14 mouse cellular contexts compared by ENCODE assay signal in the genomic region with DNA sequence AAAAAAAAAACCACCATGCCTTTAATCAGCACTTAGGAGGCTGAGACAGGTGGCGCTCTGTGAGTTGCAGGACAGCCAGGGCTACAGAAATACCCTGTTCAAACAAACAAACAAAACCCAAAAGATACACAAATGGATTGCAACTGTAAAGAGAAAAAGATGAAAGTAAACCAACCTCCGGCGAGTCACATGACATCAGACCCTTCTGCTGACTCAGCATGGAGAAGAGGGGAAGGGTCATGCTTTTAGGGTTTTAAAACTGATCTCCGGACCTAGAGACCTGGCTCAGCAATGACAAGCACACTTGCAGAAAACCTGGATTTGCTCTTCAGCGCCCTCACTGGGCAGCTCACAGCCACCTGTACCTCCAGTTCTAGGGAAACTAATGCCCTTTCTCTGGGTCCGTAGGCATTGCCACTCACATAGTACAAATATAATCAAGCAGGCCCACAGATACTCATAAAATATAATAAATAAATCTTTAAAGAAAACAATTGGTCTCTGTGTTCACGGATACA. TPM values are rescaled to one million over a fixed set of nuclear protein-coding genes. Genes with fewer than 3 reads are reported as not detected.
A peak's percentile ranks its signal among the peaks of the same experiment; 100 is the strongest.
DNase-seq lines count a peak whose midpoint lies in the region; ATAC-seq and TF ChIP-seq lines count a peak whose summit lies in the region.
"Had no signal": no experiment of that assay in that cellular context is flagged by ENCODE, and none has a peak within 500 bp of the region (broad histone marks: within the 10 kb centered on the region; RNA-seq: fewer than 3 reads in every experiment).

No protein-coding gene starts in this region.

- no peak overlapping the region for H3K9ac ChIP-seq in liver, adult 2 months (ENCODE audit: low read depth, low read length)
- no peak overlapping the region for H3K9ac ChIP-seq in liver, embryonic 11.5 days (ENCODE audit: low read depth, low read length)
- H3K9ac ChIP-seq: embryonic facial prominence, embryonic 12.5 days; heart, embryonic 12.5 days; hindbrain, embryonic 15.5 days; midbrain, embryonic 12.5 days had no signal

- H3K9me3 ChIP-seq in liver, embryonic 11.5 days (ENCODE audit: control insufficient read depth, low read length): no peaks in the 10 kb centered on the region
- H3K9me3 ChIP-seq: embryonic facial prominence, embryonic 12.5 days; heart, embryonic 12.5 days; hindbrain, embryonic 15.5 days; midbrain, embryonic 12.5 days had no signal

- no peak overlapping the region for H3K4me3 ChIP-seq in liver, adult 2 months (ENCODE audit: insufficient read depth, low read depth, low read length)
- no peak overlapping the region for H3K4me3 ChIP-seq in liver, embryonic 11.5 days (ENCODE audit: low read depth, low read length)
- H3K4me3 ChIP-seq: embryonic facial prominence, embryonic 12.5 days; heart, embryonic 12.5 days; hindbrain, embryonic 15.5 days; midbrain, embryonic 12.5 days had no signal

- H3K79me2 ChIP-seq in liver, adult 2 months (ENCODE audit: control insufficient read depth, insufficient read depth, low read length): no peaks in the 10 kb centered on the region

- H3K27me3 ChIP-seq in liver, adult 2 months (ENCODE audit: control insufficient read depth, insufficient read depth, low read length): no peaks in the 10 kb centered on the region
- H3K27me3 ChIP-seq in liver, embryonic 11.5 days (replicated peaks; ENCODE audit: control insufficient read depth, insufficient read depth, low read length): no peaks in the 10 kb centered on the region
- H3K27me3 ChIP-seq in splenic B cell, adult 2 months (ENCODE audit: control insufficient read depth, insufficient read depth, low read length, poor library complexity, severe bottlenecking): no peaks in the 10 kb centered on the region
- H3K27me3 ChIP-seq: embryonic facial prominence, embryonic 12.5 days; heart, embryonic 12.5 days; hindbrain, embryonic 15.5 days; midbrain, embryonic 12.5 days had no signal

- DNase-seq in adrenal gland, postnatal 10 days: peak; percentile 26
- DNase-seq in adrenal gland, postnatal 4 days (ENCODE audit: low spot score in 2 of 2): no peak
- peak; percentile 19 for DNase-seq in liver, adult 2 months (ENCODE audit: extremely low read depth, low read depth, low spot score)
- no peak for DNase-seq in liver, embryonic 11.5 days (ENCODE audit: low spot score)
- peak; percentile 16 for DNase-seq in adrenal gland, postnatal 25 days
- peak; percentile 8 for DNase-seq in splenic B cell, adult 2 months (ENCODE audit: low read depth, low spot score)
- no peak for DNase-seq in right cerebral cortex, postnatal 10 days (ENCODE audit: low spot score in 2 of 2)
- DNase-seq in kidney, adult 8-10 months: no peak

- WGBS in liver, adult 2 months: 43% methylated on average over 7 of the region's 7 CpGs
- 46% methylated on average over 7 of the region's 7 CpGs for WGBS in liver, embryonic 11.5 days

- H3K36me3 ChIP-seq in liver, adult 2 months (ENCODE audit: control insufficient read depth, insufficient read depth, low read length): no peaks in the 10 kb centered on the region
- H3K36me3 ChIP-seq in liver, embryonic 11.5 days (ENCODE audit: control insufficient read depth, insufficient read depth, low read length): no peaks in the 10 kb centered on the region
- H3K36me3 ChIP-seq in splenic B cell, adult 2 months (ENCODE audit: control insufficient read depth, insufficient read depth, low read length, poor library complexity, severe bottlenecking): no peaks in the 10 kb centered on the region
- H3K36me3 ChIP-seq: embryonic facial prominence, embryonic 12.5 days; heart, embryonic 12.5 days; hindbrain, embryonic 15.5 days; midbrain, embryonic 12.5 days had no signal

- TF ChIP-seq CTCF in liver, adult 2 months (IDR thresholded peaks at IDR 0.05; ENCODE audit: low read depth, low read length): peak; percentile 42

- no peak overlapping the region for H3K27ac ChIP-seq in liver, adult 2 months (replicated peaks; ENCODE audit: insufficient read depth, low read depth, low read length)
- no peak overlapping the region for H3K27ac ChIP-seq in liver, embryonic 11.5 days (ENCODE audit: low read depth, low read length)
- H3K27ac ChIP-seq: embryonic facial prominence, embryonic 12.5 days; hindbrain, embryonic 15.5 days; midbrain, embryonic 12.5 days had no signal

- ATAC-seq in liver, embryonic 11.5 days (replicated peaks; ENCODE audit: low FRiP score): no peak
- ATAC-seq: forebrain, embryonic 14.5 days had no signal

- H3K4me1 ChIP-seq in liver, adult 2 months (ENCODE audit: control insufficient read depth, insufficient read depth, low read length): no peaks in the 10 kb centered on the region
- no peaks in the 10 kb centered on the region for H3K4me1 ChIP-seq in liver, embryonic 11.5 days (replicated peaks; ENCODE audit: control insufficient read depth, insufficient read depth, low read length)
- H3K4me1 ChIP-seq: embryonic facial prominence, embryonic 12.5 days; heart, embryonic 12.5 days; hindbrain, embryonic 15.5 days; midbrain, embryonic 12.5 days had no signal

- H3K4me2 ChIP-seq in liver, embryonic 11.5 days: no peak overlapping the region
- H3K4me2 ChIP-seq: embryonic facial prominence, embryonic 12.5 days; heart, embryonic 12.5 days; hindbrain, embryonic 15.5 days; midbrain, embryonic 12.5 days had no signal

- no peak for TF ChIP-seq POLR2A in liver, adult 2 months (IDR thresholded peaks at IDR 0.05; ENCODE audit: extremely low read depth, insufficient read depth, low read length)

RNA-seq across cellular contexts. Expression of gene Hephl1, which starts 9.0 kb away (rescaled TPM):
- total RNA-seq in adrenal gland, postnatal 10 days (2021): under 1 TPM; 0.15 TPM
- under 1 TPM; 0.14 to 0.17 TPM for total RNA-seq in adrenal gland, postnatal 4 days (2021)
- under 0.01 TPM in 1 of 2 replicates, not detected in the other for total RNA-seq in liver, adult 2 months (2014; rRNA removed)
- polyA plus RNA-seq in liver, adult 2 months (2012; rRNA removed): not detected in 2 replicates
- polyA plus RNA-seq in liver, embryonic 11.5 days (2014; fragmentation: Nextera tagmentation; extraction: Ambion mirVana): not detected in 2 replicates
- 0.24 and 0.43 TPM in 2 replicates for total RNA-seq in adrenal gland, postnatal 25 days (2021)
- total RNA-seq: layer of hippocampus, postnatal 10 days had no signal
- polyA plus RNA-seq: embryonic facial prominence, embryonic 12.5 days; forebrain, embryonic 14.5 days; heart, embryonic 12.5 days; hindbrain, embryonic 15.5 days; midbrain, embryonic 12.5 days had no signal

Comparison
In these comparisons a context has a peak if more than half of its experiments do, and no peak if none do; other contexts are left out.
1. DNase-seq: peak in adrenal gland, postnatal 10 days (single experiment), liver, adult 2 months (single experiment), adrenal gland, postnatal 25 days (single experiment) and splenic B cell, adult 2 months (single experiment); none in adrenal gland, postnatal 4 days (0 of 2), liver, embryonic 11.5 days (single experiment), right cerebral cortex, postnatal 10 days (0 of 2) and kidney, adult 8-10 months (0 of 2).